Mouse (Mus musculus): ENCODE data around the gene Cdk5rap2.

The Cdk5rap2 gene

GRCm38 (mm10) chr4:70409994-70410721 lies at the start of gene Cdk5rap2:
Gene Cdk5rap2, minus strand, starts transcription at chr4:70410443.
- DNase-seq (ENCODE audit: low read depth, low spot score): peak; percentile 88

- no peak for DNase-seq (ENCODE audit: low read depth, low spot score)
Measured at GRCm38 (mm10) chr4:70452161-70452560, 41.9 kb upstream of the Cdk5rap2 start.

GRCm38 (mm10) chr4:70451750-70452149 lies 41.5 kb upstream of the Cdk5rap2 start:
- peak; percentile 34 for DNase-seq (ENCODE audit: low read depth, low spot score)

- DNase-seq (ENCODE audit: low read depth, low spot score): no peak
Measured at GRCm38 (mm10) chr4:70449668-70450067, 39.4 kb upstream of the Cdk5rap2 start.

GRCm38 (mm10) chr4:70446774-70447173 lies 36.5 kb upstream of the Cdk5rap2 start:
- DNase-seq (ENCODE audit: low read depth, low spot score): no peak

- DNase-seq (ENCODE audit: low read depth, low spot score): no peak
Measured at GRCm38 (mm10) chr4:70420202-70420601, 10.0 kb upstream of the Cdk5rap2 start.

GRCm38 (mm10) chr4:70412126-70412525 lies 1.9 kb upstream of the Cdk5rap2 start:
- DNase-seq (ENCODE audit: low read depth, low spot score): no peak

- peak; percentile 9 for DNase-seq (ENCODE audit: low read depth, low spot score)
Measured at GRCm38 (mm10) chr4:70409456-70409855, 787 bp downstream of the Cdk5rap2 start.

- DNase-seq (ENCODE audit: low read depth, low spot score): no peak
Measured at GRCm38 (mm10) chr4:70402109-70402819, 8.0 kb downstream of the Cdk5rap2 start.

GRCm38 (mm10) chr4:70399476-70399875 lies 10.8 kb downstream of the Cdk5rap2 start:
- DNase-seq (ENCODE audit: low read depth, low spot score): no peak

GRCm38 (mm10) chr4:70399074-70399473 lies 11.2 kb downstream of the Cdk5rap2 start:
- no peak for DNase-seq (ENCODE audit: low read depth, low spot score)

- no peak for DNase-seq (ENCODE audit: low read depth, low spot score)
Measured at GRCm38 (mm10) chr4:70398088-70398487, 12.2 kb downstream of the Cdk5rap2 start.

GRCm38 (mm10) chr4:70396701-70397100 lies 13.5 kb downstream of the Cdk5rap2 start:
- DNase-seq (ENCODE audit: low read depth, low spot score): no peak

GRCm38 (mm10) chr4:70394736-70395135 lies 15.5 kb downstream of the Cdk5rap2 start:
- no peak for DNase-seq (ENCODE audit: low read depth, low spot score)

- no peak for DNase-seq (ENCODE audit: low read depth, low spot score)
Measured at GRCm38 (mm10) chr4:70391760-70392372, 18.4 kb downstream of the Cdk5rap2 start.

GRCm38 (mm10) chr4:70391073-70391472 lies 19.2 kb downstream of the Cdk5rap2 start:
- no peak for DNase-seq (ENCODE audit: low read depth, low spot score)

- DNase-seq (ENCODE audit: low read depth, low spot score): no peak
Measured at GRCm38 (mm10) chr4:70386206-70386605, 24.0 kb downstream of the Cdk5rap2 start.

- DNase-seq (ENCODE audit: low read depth, low spot score): no peak
Measured at GRCm38 (mm10) chr4:70377359-70377758, 32.9 kb downstream of the Cdk5rap2 start.

GRCm38 (mm10) chr4:70365061-70365858 lies 45.0 kb downstream of the Cdk5rap2 start:
- no peak for DNase-seq (ENCODE audit: low read depth, low spot score)

GRCm38 (mm10) chr4:70361366-70361765 lies 48.9 kb downstream of the Cdk5rap2 start:
- no peak for DNase-seq (ENCODE audit: low read depth, low spot score)

GRCm38 (mm10) chr4:70355659-70356350 lies 54.4 kb downstream of the Cdk5rap2 start:
- DNase-seq (ENCODE audit: low read depth, low spot score): peak; percentile 6
